Comparison of ENCODE assay signal across 14 mouse cellular contexts in the genomic region with DNA sequence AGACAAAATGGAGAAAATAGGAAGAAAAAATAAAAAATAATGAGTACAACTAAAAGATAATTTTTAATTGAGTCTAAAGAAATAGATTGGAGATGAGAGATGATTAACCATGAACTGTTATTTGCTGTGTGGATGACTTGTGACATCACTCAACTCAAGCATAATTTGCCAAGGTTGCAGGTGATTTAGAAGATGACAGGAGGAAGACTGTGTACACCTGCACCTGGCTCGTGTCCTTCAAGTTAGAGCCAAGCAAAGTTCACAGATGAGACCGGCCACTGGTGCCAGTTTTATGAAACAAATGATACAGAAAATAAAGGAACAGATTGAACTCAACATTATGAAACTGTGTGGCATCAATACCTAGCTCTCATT. TPM values are rescaled to one million over a fixed set of nuclear protein-coding genes. Genes with fewer than 3 reads are reported as not detected.
DNase-seq lines count a peak whose midpoint lies in the region; ATAC-seq and TF ChIP-seq lines count a peak whose summit lies in the region.
"Had no signal": no experiment of that assay in that cellular context is flagged by ENCODE, and none has a peak within 500 bp of the region (broad histone marks: within the 10 kb centered on the region; RNA-seq: fewer than 3 reads in every experiment).

No protein-coding gene starts in this region.

- no peak overlapping the region for H3K27ac ChIP-seq in kidney, embryonic 14.5 days (ENCODE audit: low read depth, low read length)
- H3K27ac ChIP-seq in kidney, adult 2 months (ENCODE audit: insufficient read depth, low read depth, low read length) = no peak overlapping the region
- H3K27ac ChIP-seq in midbrain, embryonic 12.5 days (replicated peaks) = no peak overlapping the region
- no peak overlapping the region for H3K27ac ChIP-seq in midbrain, embryonic 14.5 days (replicated peaks; ENCODE audit: low read depth, low read length)
- H3K27ac ChIP-seq in hindbrain, postnatal 0 days = no peak overlapping the region
- no peak overlapping the region for H3K27ac ChIP-seq in neural tube, embryonic 15.5 days (replicated peaks)

- ATAC-seq in kidney, embryonic 14.5 days (ENCODE audit: low FRiP score, low TSS enrichment) = peak; percentile 66; the same call in 1 of the 2 replicates
- ATAC-seq in midbrain, embryonic 12.5 days (ENCODE audit: low FRiP score, low read depth) = peak; percentile 78
- ATAC-seq in midbrain, embryonic 14.5 days (ENCODE audit: low FRiP score, low TSS enrichment) = no peak
- peak; percentile 56; the same call in 1 of the 2 replicates for ATAC-seq in hindbrain, postnatal 0 days
- peak; percentile 68 for ATAC-seq in neural tube, embryonic 15.5 days (ENCODE audit: low FRiP score)
- ATAC-seq in erythroblast, adult 5-6 weeks (replicated peaks; ENCODE audit: low FRiP score, poor library complexity, severe bottlenecking) = no peak

- H3K4me2 ChIP-seq in kidney, embryonic 14.5 days (replicated peaks; ENCODE audit: low read depth, low read length) = no peak overlapping the region
- H3K4me2 ChIP-seq in midbrain, embryonic 12.5 days (replicated peaks) = no peak overlapping the region
- H3K4me2 ChIP-seq in midbrain, embryonic 14.5 days (ENCODE audit: low read length) = no peak overlapping the region
- no peak overlapping the region for H3K4me2 ChIP-seq in hindbrain, postnatal 0 days (ENCODE audit: low read depth, low read length)
- H3K4me2 ChIP-seq in neural tube, embryonic 15.5 days = no peak overlapping the region

- H3K9ac ChIP-seq in kidney, embryonic 14.5 days (ENCODE audit: low read depth, low read length) = no peak overlapping the region
- H3K9ac ChIP-seq in midbrain, embryonic 12.5 days (replicated peaks) = no peak overlapping the region
- H3K9ac ChIP-seq in midbrain, embryonic 14.5 days (replicated peaks; ENCODE audit: low read length) = no peak overlapping the region
- H3K9ac ChIP-seq in hindbrain, postnatal 0 days (replicated peaks; ENCODE audit: low read length) = no peak overlapping the region
- no peak overlapping the region for H3K9ac ChIP-seq in neural tube, embryonic 15.5 days (replicated peaks)

- H3K27me3 ChIP-seq in kidney, embryonic 14.5 days (ENCODE audit: control insufficient read depth, insufficient read depth, low read length) = no peaks in the 10 kb centered on the region
- no peaks in the 10 kb centered on the region for H3K27me3 ChIP-seq in kidney, adult 2 months (replicated peaks; ENCODE audit: control insufficient read depth, insufficient read depth, low read length)
- H3K27me3 ChIP-seq in midbrain, embryonic 12.5 days = no peaks in the 10 kb centered on the region
- no peaks in the 10 kb centered on the region for H3K27me3 ChIP-seq in midbrain, embryonic 14.5 days (ENCODE audit: control insufficient read depth, insufficient read depth, low read length)
- no peaks in the 10 kb centered on the region for H3K27me3 ChIP-seq in hindbrain, postnatal 0 days (ENCODE audit: insufficient read depth, low read length)
- H3K27me3 ChIP-seq in neural tube, embryonic 15.5 days (replicated peaks) = no peaks in the 10 kb centered on the region

- no peaks in the 10 kb centered on the region for H3K9me3 ChIP-seq in kidney, embryonic 14.5 days (ENCODE audit: control insufficient read depth, low read length)
- H3K9me3 ChIP-seq in midbrain, embryonic 12.5 days = no peaks in the 10 kb centered on the region
- H3K9me3 ChIP-seq in midbrain, embryonic 14.5 days (ENCODE audit: control insufficient read depth, low read length) = no peaks in the 10 kb centered on the region
- no peaks in the 10 kb centered on the region for H3K9me3 ChIP-seq in hindbrain, postnatal 0 days (ENCODE audit: low read length)
- no peaks in the 10 kb centered on the region for H3K9me3 ChIP-seq in neural tube, embryonic 15.5 days (replicated peaks)

- DNase-seq in kidney, adult 2 months = no peak
- DNase-seq in midbrain, embryonic 14.5 days = no peak
- no peak for DNase-seq in hindbrain, postnatal 0 days (ENCODE audit: low spot score)
- no peak for DNase-seq in spleen, postnatal 14 days (ENCODE audit: low spot score in 2 of 2)

- no peak for TF ChIP-seq CTCF in kidney, adult 2 months (conservative IDR thresholded peaks at IDR 0.05; ENCODE audit: insufficient read depth, insufficient read length, low read depth, low read length)
- no peak for TF ChIP-seq CTCF in hindbrain, postnatal 0 days (IDR thresholded peaks at IDR 0.05; ENCODE audit: low read depth)

- H3K36me3 ChIP-seq in kidney, embryonic 14.5 days (ENCODE audit: control insufficient read depth, insufficient read depth, low read length) = no peaks in the 10 kb centered on the region
- H3K36me3 ChIP-seq in kidney, adult 2 months (ENCODE audit: control insufficient read depth, insufficient read depth, low read length) = no peaks in the 10 kb centered on the region
- H3K36me3 ChIP-seq in midbrain, embryonic 12.5 days = no peaks in the 10 kb centered on the region
- H3K36me3 ChIP-seq in midbrain, embryonic 14.5 days (ENCODE audit: control insufficient read depth, insufficient read depth, low read length) = no peaks in the 10 kb centered on the region
- no peaks in the 10 kb centered on the region for H3K36me3 ChIP-seq in hindbrain, postnatal 0 days (ENCODE audit: insufficient read depth, low read length)
- H3K36me3 ChIP-seq in neural tube, embryonic 15.5 days = no peaks in the 10 kb centered on the region

- H3K4me3 ChIP-seq in kidney, embryonic 14.5 days (ENCODE audit: low read length) = no peak overlapping the region
- H3K4me3 ChIP-seq in kidney, adult 2 months (ENCODE audit: insufficient read depth, low read depth, low read length) = no peak overlapping the region
- H3K4me3 ChIP-seq in midbrain, embryonic 12.5 days = no peak overlapping the region
- no peak overlapping the region for H3K4me3 ChIP-seq in midbrain, embryonic 14.5 days (replicated peaks; ENCODE audit: low read depth, low read length)
- no peak overlapping the region for H3K4me3 ChIP-seq in hindbrain, postnatal 0 days (ENCODE audit: low read length)
- H3K4me3 ChIP-seq in neural tube, embryonic 15.5 days (replicated peaks) = no peak overlapping the region

- H3K4me1 ChIP-seq in kidney, embryonic 14.5 days (ENCODE audit: control insufficient read depth, insufficient read depth, low read length) = no peaks in the 10 kb centered on the region
- H3K4me1 ChIP-seq in kidney, adult 2 months (ENCODE audit: control insufficient read depth, insufficient read depth, low read length) = no peaks in the 10 kb centered on the region
- H3K4me1 ChIP-seq in midbrain, embryonic 12.5 days = no peaks in the 10 kb centered on the region
- H3K4me1 ChIP-seq in midbrain, embryonic 14.5 days (ENCODE audit: control insufficient read depth, insufficient read depth, low read length) = no peaks in the 10 kb centered on the region
- no peaks in the 10 kb centered on the region for H3K4me1 ChIP-seq in hindbrain, postnatal 0 days (ENCODE audit: insufficient read depth, low read length)
- H3K4me1 ChIP-seq in neural tube, embryonic 15.5 days = no peaks in the 10 kb centered on the region

- WGBS in kidney, embryonic 14.5 days = 55% methylated on average over 2 of the region's 2 CpGs
- WGBS in kidney, adult 2 months = 67% methylated on average over 2 of the region's 2 CpGs
- WGBS in midbrain, embryonic 12.5 days = 62% methylated on average over 2 of the region's 2 CpGs
- WGBS in midbrain, embryonic 14.5 days = 59% methylated on average over 2 of the region's 2 CpGs
- 59% methylated on average over 2 of the region's 2 CpGs for WGBS in hindbrain, postnatal 0 days
- 64% methylated on average over 2 of the region's 2 CpGs for WGBS in neural tube, embryonic 15.5 days

- TF ChIP-seq POLR2A in kidney, adult 2 months (IDR thresholded peaks at IDR 0.05; ENCODE audit: low read depth, low read length) = no peak

RNA-seq across cellular contexts. Expression of gene Scgb2a2, which starts 10.0 kb away (rescaled TPM):
- not detected in 2 replicates for polyA plus RNA-seq in kidney, embryonic 14.5 days (2014; fragmentation: Nextera tagmentation; extraction: Ambion mirVana)
- polyA plus RNA-seq in kidney, adult 2 months (2012; rRNA removed) = not detected in 2 replicates
- polyA plus RNA-seq in midbrain, embryonic 12.5 days (2016; fragmentation: Nextera tagmentation; extraction: Ambion mirVana) = not detected in 2 replicates
- polyA plus RNA-seq in midbrain, embryonic 14.5 days (2014; fragmentation: Nextera tagmentation; extraction: Ambion mirVana) = not detected in 2 replicates
- total RNA-seq in hindbrain, postnatal 0 days (2014; rRNA removed) = not detected in 2 replicates
- not detected in 2 replicates for polyA plus RNA-seq in hindbrain, postnatal 0 days (2015; fragmentation: Nextera tagmentation; extraction: Ambion mirVana)
- polyA plus RNA-seq in neural tube, embryonic 15.5 days (2015; fragmentation: Nextera tagmentation; extraction: Ambion mirVana) = not detected in 2 replicates
- total RNA-seq in erythroblast, adult 5-6 weeks (2015; ENCODE audit: low replicate concordance) = not detected in 2 replicates
- total RNA-seq in erythroblast, adult 5-6 weeks (2017; ENCODE audit: low replicate concordance) = not detected in 2 replicates
- total RNA-seq: adrenal gland, postnatal 14 days; ES-E14; heart, postnatal 10 days; liver, adult 2 months had no signal
- polyA plus RNA-seq: embryonic facial prominence, embryonic 11.5 days; liver, adult 2 months; thymus, adult 2 months had no signal

Comparison
In these comparisons a context has a peak if more than half of its experiments do, and no peak if none do; other contexts are left out.
1. ATAC-seq: peak in kidney, embryonic 14.5 days (single experiment), midbrain, embryonic 12.5 days (single experiment), hindbrain, postnatal 0 days (single experiment) and neural tube, embryonic 15.5 days (single experiment); none in midbrain, embryonic 14.5 days (single experiment) and erythroblast, adult 5-6 weeks (single experiment).